12 mouse cellular contexts compared by ENCODE assay signal in the genomic region with DNA sequence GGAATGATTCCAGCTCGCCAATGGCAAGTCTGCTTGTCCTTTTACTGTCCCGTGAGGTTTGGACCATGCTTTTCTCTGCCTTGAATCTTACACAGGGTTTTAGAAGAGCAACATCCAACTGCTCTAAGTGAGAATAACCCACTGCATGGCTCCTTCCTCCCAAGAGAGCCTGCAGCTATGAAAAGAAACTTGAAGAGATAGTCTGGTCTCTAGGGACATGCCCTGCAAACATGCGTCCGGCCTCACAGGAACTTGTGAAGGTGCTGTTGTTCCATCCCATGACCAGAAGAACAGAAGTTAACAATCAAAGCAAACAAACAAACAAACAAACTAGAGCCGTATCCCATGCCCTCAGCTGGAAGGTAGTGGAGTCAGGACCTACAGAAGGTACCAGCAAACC. TPM values are rescaled to one million over a fixed set of nuclear protein-coding genes. Genes with fewer than 3 reads are reported as not detected.
A peak's percentile ranks its signal among the peaks of the same experiment; 100 is the strongest.
DNase-seq lines count a peak whose midpoint lies in the region; ATAC-seq and TF ChIP-seq lines count a peak whose summit lies in the region.
"Had no signal": no experiment of that assay in that cellular context is flagged by ENCODE, and none has a peak within 500 bp of the region (broad histone marks: within the 10 kb centered on the region; RNA-seq: fewer than 3 reads in every experiment).

No protein-coding gene starts in this region.

- H3K27me3 ChIP-seq in kidney, embryonic 16.5 days (ENCODE audit: insufficient read depth, low read length): no peaks in the 10 kb centered on the region
- no peaks in the 10 kb centered on the region for H3K27me3 ChIP-seq in CH12.LX (replicated peaks)
- no peaks in the 10 kb centered on the region for H3K27me3 ChIP-seq in intestine, embryonic 16.5 days (replicated peaks; ENCODE audit: control insufficient read depth, insufficient read depth, low read length)
- no peaks in the 10 kb centered on the region for H3K27me3 ChIP-seq in midbrain, embryonic 16.5 days (ENCODE audit: control insufficient read depth, insufficient read depth, low read depth, low read length)
- H3K27me3 ChIP-seq: midbrain, embryonic 13.5 days had no signal

- intact Hi-C loops in heart, postnatal 14 days (cut with DNase I): no loop called here

- H3K27ac ChIP-seq in kidney, embryonic 16.5 days (ENCODE audit: low read length): peak overlapping the region; percentile 79; the same call in 1 of the 2 replicates
- H3K27ac ChIP-seq in CH12.LX (ENCODE audit: insufficient read depth, low read depth): peak overlapping the region; percentile 54
- 0 out of 2 replicates have a peak overlapping the region, but pooled peaks have one; percentile 14 for H3K27ac ChIP-seq in intestine, embryonic 16.5 days (ENCODE audit: low read length)
- H3K27ac ChIP-seq in midbrain, embryonic 16.5 days (ENCODE audit: low read length): no peak overlapping the region
- H3K27ac ChIP-seq: midbrain, embryonic 13.5 days had no signal

- no peak; the same call in 1 of the 2 replicates for TF ChIP-seq RAD21 in CH12.LX (IDR thresholded peaks at IDR 0.05; ENCODE audit: low read depth, low read length)

- no peaks in the 10 kb centered on the region for H3K9me3 ChIP-seq in kidney, embryonic 16.5 days (ENCODE audit: low read length)
- no peaks in the 10 kb centered on the region for H3K9me3 ChIP-seq in CH12.LX (replicated peaks; ENCODE audit: low read length)
- H3K9me3 ChIP-seq in intestine, embryonic 16.5 days (ENCODE audit: control insufficient read depth, low read length): no peaks in the 10 kb centered on the region
- H3K9me3 ChIP-seq in midbrain, embryonic 16.5 days (replicated peaks; ENCODE audit: control insufficient read depth, low read length, poor library complexity, severe bottlenecking): no peaks in the 10 kb centered on the region
- H3K9me3 ChIP-seq: midbrain, embryonic 13.5 days had no signal

- peak; percentile 97 for DNase-seq in heart, adult 11 months
- DNase-seq in heart, postnatal 14 days: no peak
- DNase-seq in kidney, postnatal 10 days: no peak
- DNase-seq in CH12.LX (ENCODE audit: extremely low read depth): peak; percentile 73
- DNase-seq in cerebellum, postnatal 4 days (ENCODE audit: low spot score in 2 of 2): no peak
- DNase-seq: embryo, embryonic 11 days; thymus, postnatal 36 days had no signal

- no peak for ATAC-seq in kidney, embryonic 16.5 days (ENCODE audit: low FRiP score, low TSS enrichment)
- no peak for ATAC-seq in intestine, embryonic 16.5 days
- no peak for ATAC-seq in midbrain, embryonic 16.5 days
- ATAC-seq: liver, postnatal 0 days; midbrain, embryonic 13.5 days had no signal

- peaks cover 15% of the 10 kb centered on the region for H3K36me3 ChIP-seq in kidney, embryonic 16.5 days (ENCODE audit: insufficient read depth, low read length)
- peaks cover 66 to 93% of the 10 kb centered on the region in 2 experiments for H3K36me3 ChIP-seq in CH12.LX (replicated peaks in 1 of 2; ENCODE audit: control insufficient read depth in 1 of 2, insufficient read depth in 1 of 2, low read length in 1 of 2)
- H3K36me3 ChIP-seq in intestine, embryonic 16.5 days (ENCODE audit: control insufficient read depth, insufficient read depth, low read length): 0 out of 2 replicates have a peak, but pooled peaks cover 2% of the 10 kb centered on the region
- H3K36me3 ChIP-seq in midbrain, embryonic 16.5 days (ENCODE audit: control insufficient read depth, insufficient read depth, low read length): peaks cover 8% of the 10 kb centered on the region; the same call in 1 of the 2 replicates

- dilution Hi-C loops in CH12.LX (cut with MboI; ENCODE audit: extremely low pct_ligation_motif_present, extremely low pct_unique_long_range_greater_than_20kb, low sequenced_read_pairs): no loop called here

- no peak for TF ChIP-seq POLR2A in CH12.LX (IDR thresholded peaks at IDR 0.05; ENCODE audit: low read depth, low read length)

- no peak; the same call in 1 of the 2 replicates for TF ChIP-seq EP300 in CH12.LX (IDR thresholded peaks at IDR 0.05; ENCODE audit: low read length)

- H3K4me1 ChIP-seq in kidney, embryonic 16.5 days (ENCODE audit: insufficient read depth, low read length): peaks cover 28% of the 10 kb centered on the region
- H3K4me1 ChIP-seq in CH12.LX (ENCODE audit: control insufficient read depth in 1 of 2, insufficient read depth in 2 of 2): peaks cover 36 to 61% of the 10 kb centered on the region in 2 experiments
- H3K4me1 ChIP-seq in intestine, embryonic 16.5 days (ENCODE audit: control insufficient read depth, insufficient read depth, low read length): peaks cover 35% of the 10 kb centered on the region
- H3K4me1 ChIP-seq in midbrain, embryonic 16.5 days (ENCODE audit: control insufficient read depth, insufficient read depth, low read length): peaks cover 19% of the 10 kb centered on the region

- in situ Hi-C loops in CH12.LX (cut with MboI; ENCODE audit: low pct_ligation_motif_present, low pct_unique_long_range_greater_than_20kb, low sequenced_read_pairs): no loop called here

- 85% methylated on average over 5 of the region's 5 CpGs for WGBS in kidney, embryonic 16.5 days
- WGBS in intestine, embryonic 16.5 days: 77% methylated on average over 5 of the region's 5 CpGs
- 93% methylated on average over 5 of the region's 5 CpGs for WGBS in midbrain, embryonic 16.5 days

- no peak for TF ChIP-seq CTCF in CH12.LX (conservative IDR thresholded peaks at IDR 0.05 in 1 of 2, IDR thresholded peaks at IDR 0.05 in 1 of 2; ENCODE audit: low read depth in 2 of 2, low read length in 2 of 2)

- peaks cover 58% of the 10 kb centered on the region for H3K79me2 ChIP-seq in CH12.LX (replicated peaks; ENCODE audit: control insufficient read depth, extremely low read depth, insufficient read depth, poor library complexity, severe bottlenecking)

- no peak overlapping the region for H3K4me3 ChIP-seq in kidney, embryonic 16.5 days (ENCODE audit: low read length)
- no peak overlapping the region for H3K4me3 ChIP-seq in CH12.LX (replicated peaks in 1 of 3; ENCODE audit: low read depth in 2 of 3, low read length in 2 of 3, poor library complexity in 1 of 3)
- H3K4me3 ChIP-seq in intestine, embryonic 16.5 days (ENCODE audit: low read length): no peak overlapping the region
- H3K4me3 ChIP-seq in midbrain, embryonic 16.5 days (ENCODE audit: low read depth, low read length): no peak overlapping the region
- H3K4me3 ChIP-seq: midbrain, embryonic 13.5 days had no signal

- no peak overlapping the region for H3K9ac ChIP-seq in kidney, embryonic 16.5 days (replicated peaks; ENCODE audit: low read length)
- no peak overlapping the region for H3K9ac ChIP-seq in CH12.LX (ENCODE audit: insufficient read depth, low read depth)
- no peak overlapping the region for H3K9ac ChIP-seq in intestine, embryonic 16.5 days (ENCODE audit: low read depth, low read length)
- no peak overlapping the region for H3K9ac ChIP-seq in midbrain, embryonic 16.5 days (ENCODE audit: low read depth, low read length)
- H3K9ac ChIP-seq: liver, postnatal 0 days; midbrain, embryonic 13.5 days had no signal

- H3K4me2 ChIP-seq in kidney, embryonic 16.5 days (replicated peaks; ENCODE audit: low read depth, low read length): no peak overlapping the region
- 0 out of 2 replicates have a peak overlapping the region, but pooled peaks have one; percentile 3 for H3K4me2 ChIP-seq in CH12.LX (ENCODE audit: insufficient read depth, low read depth, poor library complexity, severe bottlenecking)
- H3K4me2 ChIP-seq in intestine, embryonic 16.5 days (ENCODE audit: low read depth, low read length): no peak overlapping the region
- H3K4me2 ChIP-seq in midbrain, embryonic 16.5 days (ENCODE audit: low read length): no peak overlapping the region
- H3K4me2 ChIP-seq: midbrain, embryonic 13.5 days had no signal

TF ChIP-seq in CH12.LX, 34 proteins besides CTCF, POLR2A, EP300 and RAD21:
- TF ChIP-seq NELFE (IDR thresholded peaks at IDR 0.05; ENCODE audit: low read depth, low read length) (no peak), USF1 (IDR thresholded peaks at IDR 0.05; ENCODE audit: low read depth, low read length) (no peak), MEF2A (IDR thresholded peaks at IDR 0.05; ENCODE audit: borderline replicate concordance, low read depth, low read length) (peak; percentile 69), ETS1 (conservative IDR thresholded peaks at IDR 0.05; ENCODE audit: low read depth, low read length) (peak; percentile 47; the same call in 1 of the 2 replicates), MAX (IDR thresholded peaks at IDR 0.05; ENCODE audit: low read length) (0 out of 2 replicates have a peak, but pooled peaks have one; percentile 29), BHLHE40 (IDR thresholded peaks at IDR 0.05; ENCODE audit: low read depth, low read length) (peak; percentile 61), MYC (IDR thresholded peaks at IDR 0.05; ENCODE audit: low read depth, low read length) (peak; percentile 51; the same call in 1 of the 2 replicates), ZKSCAN1 (IDR thresholded peaks at IDR 0.05; ENCODE audit: borderline replicate concordance, low read depth, low read length) (no peak), MXI1 (IDR thresholded peaks at IDR 0.05; ENCODE audit: low read depth, low read length) (peak; percentile 14; the same call in 1 of the 2 replicates), ZMIZ1 (IDR thresholded peaks at IDR 0.05; ENCODE audit: low read depth, low read length) (no peak), CHD1 (IDR thresholded peaks at IDR 0.05; ENCODE audit: low read depth, low read length) (no peak), IRF4 (IDR thresholded peaks at IDR 0.05; ENCODE audit: low read depth, low read length) (peak; percentile 17; the same call in 1 of the 2 replicates), TCF12 (IDR thresholded peaks at IDR 0.05; ENCODE audit: low read depth, low read length) (0 out of 2 replicates have a peak, but pooled peaks have one; percentile 28), E2F4 (IDR thresholded peaks at IDR 0.05; ENCODE audit: insufficient replicate concordance, low read depth, low read length) (no peak), KAT2A (IDR thresholded peaks at IDR 0.05; ENCODE audit: insufficient replicate concordance, low read length) (0 out of 2 replicates have a peak, but pooled peaks have one; percentile 40)

RNA-seq across cellular contexts. Expression of a gene that starts 55.4 kb away (rescaled TPM):
- 10 to 100 TPM; 56.4 to 60.9 TPM for total RNA-seq in heart, postnatal 14 days (2021)
- 17.9 and 18.2 TPM in 2 replicates for polyA plus RNA-seq in kidney, embryonic 16.5 days (2015; fragmentation: Nextera tagmentation; extraction: Ambion mirVana)
- total RNA-seq in CH12.LX (2012; rRNA removed) (47.8 and 49.7 TPM in 2 replicates), CH12.LX (2014; rRNA removed) (108 and 122 TPM in 2 replicates)
- polyA plus RNA-seq in CH12.LX (2012; ENCODE audit: insufficient read length, low read depth): 79.7 and 127 TPM in 2 replicates
- 9.6 and 9.8 TPM in 2 replicates for polyA plus RNA-seq in intestine, embryonic 16.5 days (2015; fragmentation: Nextera tagmentation; extraction: Ambion mirVana)
- 25.1 and 26.7 TPM in 2 replicates for polyA plus RNA-seq in midbrain, embryonic 16.5 days (2015; fragmentation: Nextera tagmentation; extraction: Ambion mirVana)

Comparison
In these comparisons a context has a peak if more than half of its experiments do, and no peak if none do; other contexts are left out.
1. DNase-seq: peak in heart, adult 11 months (single experiment) and CH12.LX (single experiment); none in heart, postnatal 14 days (0 of 2), kidney, postnatal 10 days (single experiment) and cerebellum, postnatal 4 days (0 of 2).